Comparison of ENCODE assay signal across 16 mouse cellular contexts in genomic region chr13:21727948-21728572, GRCm38 (mm10). TPM values are rescaled to one million over a fixed set of nuclear protein-coding genes. Genes with fewer than 3 reads are reported as not detected.
DNase-seq lines count a peak whose midpoint lies in the region; ATAC-seq lines count a peak whose summit lies in the region.
"Had no signal": no experiment of that assay in that cellular context is flagged by ENCODE, and none has a peak within 500 bp of the region (broad histone marks: within the 10 kb centered on the region; RNA-seq: fewer than 3 reads in every experiment).

No protein-coding gene starts in this region.

- H3K4me2 ChIP-seq in hindbrain, embryonic 12.5 days (replicated peaks), result 0 out of 2 replicates have a peak overlapping the region, but pooled peaks have one; percentile 3
- H3K4me2 ChIP-seq in midbrain, embryonic 14.5 days (ENCODE audit: low read length), result peak overlapping the region; percentile 15; the same call in 1 of the 2 replicates
- H3K4me2 ChIP-seq: lung, embryonic 14.5 days had no signal

- no peaks in the 10 kb centered on the region for H3K9me3 ChIP-seq in hindbrain, embryonic 12.5 days (replicated peaks)
- H3K9me3 ChIP-seq in midbrain, embryonic 14.5 days (ENCODE audit: control insufficient read depth, low read length), result no peaks in the 10 kb centered on the region

- peak; percentile 85 for ATAC-seq in hindbrain, embryonic 12.5 days (ENCODE audit: low FRiP score)
- peak; percentile 75 for ATAC-seq in midbrain, embryonic 14.5 days (ENCODE audit: low FRiP score, low TSS enrichment)

- peaks cover 4% of the 10 kb centered on the region; the same call in 1 of the 2 replicates for H3K4me1 ChIP-seq in hindbrain, embryonic 12.5 days
- H3K4me1 ChIP-seq in midbrain, embryonic 14.5 days (ENCODE audit: control insufficient read depth, insufficient read depth, low read length), result peaks cover 12% of the 10 kb centered on the region; the same call in 1 of the 2 replicates

- H3K27me3 ChIP-seq in hindbrain, embryonic 12.5 days, result no peaks in the 10 kb centered on the region
- no peaks in the 10 kb centered on the region for H3K27me3 ChIP-seq in midbrain, embryonic 14.5 days (ENCODE audit: control insufficient read depth, insufficient read depth, low read length)
- H3K27me3 ChIP-seq: CH12.LX had no signal

- no peak overlapping the region for H3K9ac ChIP-seq in hindbrain, embryonic 12.5 days
- no peak overlapping the region for H3K9ac ChIP-seq in midbrain, embryonic 14.5 days (replicated peaks; ENCODE audit: low read length)
- H3K9ac ChIP-seq: lung, embryonic 14.5 days had no signal

- H3K36me3 ChIP-seq in hindbrain, embryonic 12.5 days, result no peaks in the 10 kb centered on the region
- no peaks in the 10 kb centered on the region for H3K36me3 ChIP-seq in midbrain, embryonic 14.5 days (ENCODE audit: control insufficient read depth, insufficient read depth, low read length)

- WGBS in hindbrain, embryonic 12.5 days, result 28% methylated on average over 11 of the region's 11 CpGs
- 25% methylated on average over 11 of the region's 11 CpGs for WGBS in midbrain, embryonic 14.5 days

- H3K27ac ChIP-seq in hindbrain, embryonic 12.5 days, result peak overlapping the region; percentile 70
- peak overlapping the region; percentile 52 for H3K27ac ChIP-seq in midbrain, embryonic 14.5 days (replicated peaks; ENCODE audit: low read depth, low read length)
- H3K27ac ChIP-seq: stomach, postnatal 0 days had no signal

- DNase-seq in MN1 (ENCODE audit: low spot score), result peak; percentile 51
- DNase-seq in embryo, embryonic 11 days, result peak; percentile 68
- DNase-seq in midbrain, embryonic 14.5 days, result peak; percentile 69
- DNase-seq in left cerebral cortex, adult 9 months (ENCODE audit: low spot score in 2 of 2), result no peak
- DNase-seq in heart, adult 18-20 months, result no peak
- DNase-seq in adrenal gland, adult 8-10 months, result no peak
- DNase-seq: cerebellum, postnatal 25 days; heart, postnatal 14 days; kidney, adult 9 months; layer of hippocampus, adult 9-11 months; lung, embryonic 14.5 days had no signal

- H3K4me3 ChIP-seq in hindbrain, embryonic 12.5 days, result no peak overlapping the region
- H3K4me3 ChIP-seq in midbrain, embryonic 14.5 days (replicated peaks; ENCODE audit: low read depth, low read length), result no peak overlapping the region
- H3K4me3 ChIP-seq: erythroblast, embryonic 14.5 days had no signal

RNA-seq across cellular contexts. Expression of gene Hist1h2bm, which starts 6.2 kb away (rescaled TPM):
- polyA plus RNA-seq in hindbrain, embryonic 12.5 days (2016; fragmentation: Nextera tagmentation; extraction: Ambion mirVana), result 2.6 and 4.9 TPM in 2 replicates
- polyA plus RNA-seq in midbrain, embryonic 14.5 days (2014; fragmentation: Nextera tagmentation; extraction: Ambion mirVana), result 1.1 and 1.4 TPM in 2 replicates
- 1 to 10 TPM; 2.0 to 3.6 TPM for total RNA-seq in heart, adult 18-20 months (2021)
- total RNA-seq in adrenal gland, adult 8-10 months (2022), result 1 to 10 TPM; 3.7 to 7.9 (median 5.3) TPM

RNA-seq across cellular contexts. Expression of gene Hist1h4j, which starts 6.8 kb away (rescaled TPM):
- 0.98 and 1.0 TPM in 2 replicates for polyA plus RNA-seq in hindbrain, embryonic 12.5 days (2016; fragmentation: Nextera tagmentation; extraction: Ambion mirVana)
- 0.66 TPM in 2 replicates for polyA plus RNA-seq in midbrain, embryonic 14.5 days (2014; fragmentation: Nextera tagmentation; extraction: Ambion mirVana)
- total RNA-seq in heart, adult 18-20 months (2021), result 1 to 10 TPM; 1.9 to 3.4 TPM
- 10 to 100 TPM in 3 of 4 experiments, 1 to 10 TPM in 1; 7.2 to 11.3 (median 10.4) TPM for total RNA-seq in adrenal gland, adult 8-10 months (2022)

RNA-seq across cellular contexts. Expression of gene Hist1h3h, which starts 10.6 kb away (rescaled TPM):
- polyA plus RNA-seq in hindbrain, embryonic 12.5 days (2016; fragmentation: Nextera tagmentation; extraction: Ambion mirVana), result 8.9 and 18.3 TPM in 2 replicates
- polyA plus RNA-seq in midbrain, embryonic 14.5 days (2014; fragmentation: Nextera tagmentation; extraction: Ambion mirVana), result 2.9 and 6.0 TPM in 2 replicates
- 10 to 100 TPM; 11.0 to 14.3 TPM for total RNA-seq in heart, adult 18-20 months (2021)
- total RNA-seq in adrenal gland, adult 8-10 months (2022), result 10 to 100 TPM; 23.6 to 39.6 (median 35.8) TPM
- polyA plus RNA-seq: urinary bladder, adult 2 months had no signal

RNA-seq across cellular contexts. Expression of gene Hist1h2ai, which starts 11.8 kb away (rescaled TPM):
- 17.3 and 29.5 TPM in 2 replicates for polyA plus RNA-seq in hindbrain, embryonic 12.5 days (2016; fragmentation: Nextera tagmentation; extraction: Ambion mirVana)
- 13.6 and 22.1 TPM in 2 replicates for polyA plus RNA-seq in midbrain, embryonic 14.5 days (2014; fragmentation: Nextera tagmentation; extraction: Ambion mirVana)
- 10 to 100 TPM in 1 of 2 experiments, 1 to 10 TPM in 1; 4.0 to 15.4 TPM for total RNA-seq in heart, adult 18-20 months (2021)
- 1 to 10 TPM; 2.1 to 9.9 (median 7.2) TPM for total RNA-seq in adrenal gland, adult 8-10 months (2022)
- polyA plus RNA-seq: urinary bladder, adult 2 months had no signal

RNA-seq across cellular contexts. Expression of gene Hist1h2bl, which starts 12.1 kb away (rescaled TPM):
- polyA plus RNA-seq in hindbrain, embryonic 12.5 days (2016; fragmentation: Nextera tagmentation; extraction: Ambion mirVana), result 3.6 and 4.4 TPM in 2 replicates
- 1.2 TPM in 1 of 2 replicates, not detected in the other for polyA plus RNA-seq in midbrain, embryonic 14.5 days (2014; fragmentation: Nextera tagmentation; extraction: Ambion mirVana)
- total RNA-seq in heart, adult 18-20 months (2021), result 10 to 100 TPM in 1 of 2 experiments, 1 to 10 TPM in 1; 7.7 to 11.5 TPM
- total RNA-seq in adrenal gland, adult 8-10 months (2022), result 10 to 100 TPM; 19.0 to 38.1 (median 29.8) TPM
- polyA plus RNA-seq: urinary bladder, adult 2 months had no signal

Comparison
In these comparisons a context has a peak if more than half of its experiments do, and no peak if none do; other contexts are left out.
1. DNase-seq: peak in MN1 (single experiment), embryo, embryonic 11 days (single experiment) and midbrain, embryonic 14.5 days (single experiment); none in left cerebral cortex, adult 9 months (0 of 2), heart, adult 18-20 months (0 of 2) and adrenal gland, adult 8-10 months (single experiment).